Mouse (Mus musculus): ENCODE results near the gene Rnf220. TPM values are rescaled to one million over a fixed set of nuclear protein-coding genes. Genes with fewer than 3 reads are reported as not detected.

Gene Rnf220
- total and polyA plus RNA-seq, 3 experiments: 64.4 to 117 (median 86.8) TPM

- Histone ChIP-seq H3K4me2 (ENCODE audit: insufficient read depth, low read depth, poor library complexity, severe bottlenecking) (no peak overlapping the region), H3K79me2 (replicated peaks; ENCODE audit: control insufficient read depth, extremely low read depth, insufficient read depth, poor library complexity, severe bottlenecking) (no peaks in the 10 kb centered on the region), H3K9me3 (replicated peaks; ENCODE audit: low read length) (no peaks in the 10 kb centered on the region), H3K27ac (ENCODE audit: insufficient read depth, low read depth) (no peak overlapping the region), H3K4me3 (replicated peaks in 1 of 3; ENCODE audit: low read depth in 2 of 3, low read length in 2 of 3, poor library complexity in 1 of 3) (no peak overlapping the region), H3K9ac (ENCODE audit: insufficient read depth, low read depth) (no peak overlapping the region), H3K4me1 (ENCODE audit: control insufficient read depth in 1 of 2, insufficient read depth in 2 of 2) (peaks cover 16 to 74% of the 10 kb centered on the region in 2 experiments), H3K36me3 (replicated peaks in 1 of 2; ENCODE audit: control insufficient read depth in 1 of 2, insufficient read depth in 1 of 2, low read length in 1 of 2) (no peaks in the 10 kb centered on the region), H3K27me3 (replicated peaks) (no peaks in the 10 kb centered on the region)
- in situ Hi-C loops (cut with MboI; ENCODE audit: low pct_ligation_motif_present, low pct_unique_long_range_greater_than_20kb, low sequenced_read_pairs) (no loop called here), dilution Hi-C loops (cut with MboI; ENCODE audit: extremely low pct_ligation_motif_present, extremely low pct_unique_long_range_greater_than_20kb, low sequenced_read_pairs) (no loop called here)
- no peak for DNase-seq (ENCODE audit: extremely low read depth)
- TF ChIP-seq ETS1 (conservative IDR thresholded peaks at IDR 0.05; ENCODE audit: low read depth, low read length): no peak
- no peak for TF ChIP-seq ZMIZ1 (IDR thresholded peaks at IDR 0.05; ENCODE audit: low read depth, low read length)
- TF ChIP-seq ZKSCAN1 (IDR thresholded peaks at IDR 0.05; ENCODE audit: borderline replicate concordance, low read depth, low read length): no peak
- TF ChIP-seq JUN (IDR thresholded peaks at IDR 0.05; ENCODE audit: insufficient read depth, low read depth, low read length): no peak
- no peak for TF ChIP-seq USF2 (conservative IDR thresholded peaks at IDR 0.05; ENCODE audit: low read depth, low read length)
- no peak for TF ChIP-seq MYC (IDR thresholded peaks at IDR 0.05; ENCODE audit: low read depth, low read length)
- TF ChIP-seq CHD1 (IDR thresholded peaks at IDR 0.05; ENCODE audit: low read depth, low read length): no peak
- no peak for TF ChIP-seq BHLHE40 (IDR thresholded peaks at IDR 0.05; ENCODE audit: low read depth, low read length)
- TF ChIP-seq PAX5 (IDR thresholded peaks at IDR 0.05; ENCODE audit: low read length): no peak
- no peak for TF ChIP-seq ELF1 (IDR thresholded peaks at IDR 0.05; ENCODE audit: low read depth, low read length)
- TF ChIP-seq MXI1 (IDR thresholded peaks at IDR 0.05; ENCODE audit: low read depth, low read length): no peak
- TF ChIP-seq MEF2A (IDR thresholded peaks at IDR 0.05; ENCODE audit: borderline replicate concordance, low read depth, low read length): no peak
- TF ChIP-seq SMC3 (IDR thresholded peaks at IDR 0.05; ENCODE audit: low read depth, low read length): no peak
- TF ChIP-seq TBP (conservative IDR thresholded peaks at IDR 0.05; ENCODE audit: low read depth, low read length): no peak
Observed at GRCm38 (mm10) chr4:117356223-117356622, 140.6 kb downstream of the Rnf220 start.

GRCm38 (mm10) chr4:117354651-117355050, 142.2 kb downstream of the Rnf220 start:
- Histone ChIP-seq H3K27ac (ENCODE audit: insufficient read depth, low read depth) (no peak overlapping the region), H3K9me3 (replicated peaks; ENCODE audit: low read length) (no peaks in the 10 kb centered on the region), H3K4me1 (ENCODE audit: control insufficient read depth in 1 of 2, insufficient read depth in 2 of 2) (peaks cover 16 to 58% of the 10 kb centered on the region in 2 experiments), H3K9ac (ENCODE audit: insufficient read depth, low read depth) (no peak overlapping the region), H3K4me2 (ENCODE audit: insufficient read depth, low read depth, poor library complexity, severe bottlenecking) (no peak overlapping the region), H3K4me3 (replicated peaks in 1 of 3; ENCODE audit: low read depth in 2 of 3, low read length in 2 of 3, poor library complexity in 1 of 3) (no peak overlapping the region), H3K36me3 (replicated peaks in 1 of 2; ENCODE audit: control insufficient read depth in 1 of 2, insufficient read depth in 1 of 2, low read length in 1 of 2) (no peaks in the 10 kb centered on the region), H3K27me3 (replicated peaks) (no peaks in the 10 kb centered on the region), H3K79me2 (replicated peaks; ENCODE audit: control insufficient read depth, extremely low read depth, insufficient read depth, poor library complexity, severe bottlenecking) (no peaks in the 10 kb centered on the region)
- dilution Hi-C loops (cut with MboI; ENCODE audit: extremely low pct_ligation_motif_present, extremely low pct_unique_long_range_greater_than_20kb, low sequenced_read_pairs): no loop called here
- TF ChIP-seq MAX (IDR thresholded peaks at IDR 0.05; ENCODE audit: low read length) (no peak), MEF2A (IDR thresholded peaks at IDR 0.05; ENCODE audit: borderline replicate concordance, low read depth, low read length) (no peak), MAZ (IDR thresholded peaks at IDR 0.05; ENCODE audit: low read depth, low read length) (no peak), ZKSCAN1 (IDR thresholded peaks at IDR 0.05; ENCODE audit: borderline replicate concordance, low read depth, low read length) (no peak), MXI1 (IDR thresholded peaks at IDR 0.05; ENCODE audit: low read depth, low read length) (no peak), SIN3A (IDR thresholded peaks at IDR 0.05; ENCODE audit: low read length) (no peak), NELFE (IDR thresholded peaks at IDR 0.05; ENCODE audit: low read depth, low read length) (no peak), NRF1 (IDR thresholded peaks at IDR 0.05; ENCODE audit: low read depth, low read length) (no peak), KAT2A (IDR thresholded peaks at IDR 0.05; ENCODE audit: insufficient replicate concordance, low read length) (no peak)
- peak; percentile 70 for DNase-seq (ENCODE audit: extremely low read depth)
- in situ Hi-C loops (cut with MboI; ENCODE audit: low pct_ligation_motif_present, low pct_unique_long_range_greater_than_20kb, low sequenced_read_pairs): no loop called here

Data from CH12.LX (cell line).